Mouse (Mus musculus): Measurements from ENCODE around the gene Tuba3a.

Gene Tuba3a

GRCm38 (mm10) chr6:125231117-125232044 lies 54.5 kb downstream of the Tuba3a start, which contains the start of gene Tapbpl:
Gene Tapbpl, minus strand, starts transcription at chr6:125231860.
- no peak for DNase-seq (ENCODE audit: low spot score)

GRCm38 (mm10) chr6:125230571-125230970 lies 55.3 kb downstream of the Tuba3a start:
- no peak for DNase-seq (ENCODE audit: low spot score)

Data from layer of hippocampus, adult 9-10 months (tissue).